Mouse (Mus musculus) kidney, adult 2 months (tissue): ENCODE data around the gene Pid1.

Experiments used
- CTCF ChIP-seq: fragments of 200-500 bp; conservative IDR thresholded peaks from 2 replicates; pipeline ENCODE4 v1.5.1; 2011; ENCODE audit warnings: low read depth, mild to moderate bottlenecking, control low read depth, low read length, moderate library complexity, mixed read lengths; ENCODE audit not compliant: insufficient read depth, insufficient read length
- POLR2A ChIP-seq: fragments of 200-500 bp; IDR thresholded peaks from one replicate; pipeline ENCODE4 v1.6.1; 2011; ENCODE audit warnings: low read depth, low read length, control low read depth

GRCm38 (mm10) chr1:84299719-84300118, 64.3 kb downstream of the Pid1 start:
- TF ChIP-seq POLR2A (no peak), CTCF (no peak)
